Mouse (Mus musculus) hindbrain, embryonic 12.5 days (tissue): ENCODE data around the gene Acaa1b. TPM values are rescaled to one million over a fixed set of nuclear protein-coding genes. Genes with fewer than 3 reads are reported as not detected.

ENCODE experiments used
- ATAC-seq: fragments of 200-750 bp; cut with Nextera tagmentation; 2 replicates; pipeline ENCODE4 v1.8.0; 2017; ENCODE audit warnings: moderate TSS enrichment; ENCODE audit not compliant: low FRiP score
- H3K27ac ChIP-seq: fragments of 300-500 bp; sonication (generic); 2 replicates; pipeline ENCODE4 v1.5.1; 2016; ENCODE audit warnings: mild to moderate bottlenecking
- H3K27me3 ChIP-seq: fragments of 300-500 bp; sonication (generic); 2 replicates; pipeline ENCODE4 v1.6.1; 2016; ENCODE audit warnings: mild to moderate bottlenecking
- H3K36me3 ChIP-seq: fragments of 300-500 bp; sonication (generic); 2 replicates; pipeline ENCODE4 v1.6.1; 2016; ENCODE audit warnings: mild to moderate bottlenecking
- H3K4me1 ChIP-seq: fragments of 300-500 bp; sonication (generic); 2 replicates; pipeline ENCODE4 v1.6.1; 2016
- H3K4me2 ChIP-seq: fragments of 300-500 bp; sonication (generic); replicated peaks from 2 replicates; pipeline ENCODE4 v1.6.1; 2016; ENCODE audit warnings: mild to moderate bottlenecking
- H3K4me3 ChIP-seq: fragments of 300-500 bp; sonication (generic); 2 replicates; pipeline ENCODE4 v1.5.1; 2016; ENCODE audit warnings: mild to moderate bottlenecking
- H3K9ac ChIP-seq: fragments of 300-500 bp; sonication (generic); 2 replicates; pipeline ENCODE4 v1.6.1; 2016; ENCODE audit warnings: mild to moderate bottlenecking, moderate library complexity
- H3K9me3 ChIP-seq: fragments of 300-500 bp; sonication (generic); replicated peaks from 2 replicates; pipeline ENCODE4 v1.6.1; 2016; ENCODE audit warnings: mild to moderate bottlenecking
- WGBS: fragments of 180-500 bp; shearing (Covaris S2); methylation state at CpG from one replicate; pipeline ENCODE4 v1.1.7; 2016; 5-methylcytosine and 5-hydroxymethylcytosine counted together
- polyA plus RNA-seq: library from polyadenylated mRNA; unstranded; fragments of >200 nt; fragmentation: Nextera tagmentation; extraction: Ambion mirVana; gene quantifications from 2 replicates; pipeline ENCODE4 v1.2.1, GENCODE M21; 2016

Gene Acaa1b
- polyA plus RNA-seq, 1 experiment from 2014 or later = 1.2 TPM

DNA sequence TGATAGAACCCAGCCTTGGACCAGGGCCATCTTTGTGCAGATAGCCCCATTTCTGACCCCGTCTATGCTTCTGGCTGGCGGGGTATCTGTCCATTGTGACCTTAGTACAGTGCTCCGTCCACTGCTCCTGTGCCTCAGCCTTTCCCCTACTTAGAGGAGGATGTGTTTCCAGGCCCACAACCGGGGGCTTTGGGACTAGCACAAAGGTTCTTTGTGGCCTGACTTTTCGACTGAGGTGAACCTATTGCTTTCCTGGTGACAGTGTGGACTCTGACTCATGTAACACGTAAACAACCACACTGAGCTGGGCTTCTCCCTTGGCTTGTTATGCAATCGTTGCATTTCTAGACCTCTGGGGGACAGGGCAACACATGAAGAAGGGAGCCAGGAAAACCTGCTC, 7.8 kb upstream of the Acaa1b start:
- H3K27ac ChIP-seq = no peak overlapping the region
- no peak overlapping the region for H3K4me3 ChIP-seq
- no peaks in the 10 kb centered on the region for H3K27me3 ChIP-seq
- H3K9ac ChIP-seq = no peak overlapping the region
- no peaks in the 10 kb centered on the region for H3K4me1 ChIP-seq
- no peak for ATAC-seq
- no peaks in the 10 kb centered on the region for H3K36me3 ChIP-seq
- WGBS = 91% methylated on average over 7 of the region's 7 CpGs
- no peak overlapping the region for H3K4me2 ChIP-seq
- no peaks in the 10 kb centered on the region for H3K9me3 ChIP-seq

DNA sequence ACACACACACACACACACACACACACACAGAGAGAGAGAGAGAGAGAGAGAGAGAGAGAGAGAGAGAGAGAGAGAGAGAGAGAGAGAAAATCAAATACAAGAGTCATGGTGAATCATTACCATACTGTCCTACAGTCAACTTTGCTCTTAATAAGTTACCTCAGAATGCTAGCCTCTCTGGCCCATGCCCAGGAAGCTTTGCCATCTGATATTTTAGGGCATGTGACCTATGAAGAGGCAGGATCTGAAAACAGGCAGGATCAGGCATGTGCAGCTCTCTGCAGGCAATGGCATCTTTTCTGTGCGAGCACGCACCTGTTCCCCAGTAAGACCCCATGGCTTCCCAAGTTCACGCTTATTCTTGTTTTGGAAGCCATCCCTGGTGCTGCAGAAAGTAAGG, 3.8 kb upstream of the Acaa1b start:
- Histone ChIP-seq H3K27me3 (peaks cover 12% of the 10 kb centered on the region), H3K9me3 (no peaks in the 10 kb centered on the region), H3K4me1 (no peaks in the 10 kb centered on the region), H3K27ac (no peak overlapping the region), H3K9ac (no peak overlapping the region), H3K4me2 (no peak overlapping the region), H3K36me3 (no peaks in the 10 kb centered on the region), H3K4me3 (no peak overlapping the region)
- WGBS = 87% methylated on average over 3 of the region's 3 CpGs
- ATAC-seq = no peak

DNA sequence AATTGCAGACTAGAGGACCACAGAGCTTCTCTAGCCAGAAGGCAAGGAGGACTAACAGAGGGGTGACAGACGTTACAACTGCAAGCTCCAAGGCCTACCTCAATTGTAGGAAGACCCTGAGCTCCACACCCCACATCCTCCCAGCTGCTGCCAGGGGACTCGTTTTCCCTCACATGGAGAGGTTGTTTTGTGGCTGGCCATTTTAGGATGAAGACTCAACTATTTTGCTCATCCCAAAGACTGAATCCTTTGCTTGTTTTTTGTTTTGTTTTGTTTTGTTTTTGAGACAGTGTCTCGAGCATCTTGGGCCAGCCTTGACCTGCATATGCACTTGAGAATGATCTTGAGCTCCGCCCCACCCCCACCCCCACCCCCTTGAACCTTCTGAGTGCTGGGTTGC, 2.0 kb upstream of the Acaa1b start, which contains the start of gene Gm47289:
Gene Gm47289 (plus strand): TSS at position 301 of the 400 bp plus-strand sequence.
- WGBS = 62% methylated on average over 4 of the region's 4 CpGs

DNA sequence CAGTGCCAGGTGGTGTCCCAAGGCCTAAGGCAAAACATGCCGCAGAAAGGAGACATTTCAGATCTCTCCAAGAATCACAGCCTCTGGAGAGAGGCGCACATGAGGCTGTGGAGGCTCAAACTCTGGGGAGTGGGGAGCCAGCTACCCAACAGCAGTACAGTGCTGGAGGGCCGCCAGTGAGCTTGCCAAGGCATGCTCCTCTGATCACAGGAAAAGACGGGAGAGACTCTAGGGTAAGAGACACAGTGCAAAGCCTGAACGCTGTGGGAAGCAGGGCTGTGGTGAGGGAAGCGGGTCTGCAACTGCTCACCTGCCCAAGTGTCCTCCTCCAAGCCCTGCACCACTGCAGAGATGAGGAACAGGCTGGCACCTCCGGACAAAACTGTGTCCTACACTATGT, 1.1 kb downstream of the Acaa1b start:
- no peak overlapping the region for H3K4me3 ChIP-seq
- no peaks in the 10 kb centered on the region for H3K4me1 ChIP-seq
- 61% methylated on average over 7 of the region's 7 CpGs for WGBS
- H3K27ac ChIP-seq = no peak overlapping the region
- H3K9me3 ChIP-seq = no peaks in the 10 kb centered on the region
- peak overlapping the region; percentile 70 for H3K4me2 ChIP-seq
- ATAC-seq = no peak; the same call in 1 of the 2 replicates
- no peaks in the 10 kb centered on the region for H3K36me3 ChIP-seq
- H3K27me3 ChIP-seq = peaks cover 19% of the 10 kb centered on the region
- H3K9ac ChIP-seq = no peak overlapping the region

More for the DNA sequence above, 2.0 kb upstream of the Acaa1b start, which contains the start of gene Gm47289:
- H3K9ac ChIP-seq = no peak within 1 kb of the TSS
- no peak within 1 kb of the TSS for H3K27ac ChIP-seq
- peaks cover 19% of the 10 kb centered on the region for H3K27me3 ChIP-seq
- H3K9me3 ChIP-seq = no peaks in the 10 kb centered on the region
- no peak for ATAC-seq
- no peaks in the 10 kb centered on the region for H3K36me3 ChIP-seq
- no peak within 1 kb of the TSS for H3K4me2 ChIP-seq
- H3K4me1 ChIP-seq = no peaks in the 10 kb centered on the region
- H3K4me3 ChIP-seq = no peak within 1 kb of the TSS

DNA sequence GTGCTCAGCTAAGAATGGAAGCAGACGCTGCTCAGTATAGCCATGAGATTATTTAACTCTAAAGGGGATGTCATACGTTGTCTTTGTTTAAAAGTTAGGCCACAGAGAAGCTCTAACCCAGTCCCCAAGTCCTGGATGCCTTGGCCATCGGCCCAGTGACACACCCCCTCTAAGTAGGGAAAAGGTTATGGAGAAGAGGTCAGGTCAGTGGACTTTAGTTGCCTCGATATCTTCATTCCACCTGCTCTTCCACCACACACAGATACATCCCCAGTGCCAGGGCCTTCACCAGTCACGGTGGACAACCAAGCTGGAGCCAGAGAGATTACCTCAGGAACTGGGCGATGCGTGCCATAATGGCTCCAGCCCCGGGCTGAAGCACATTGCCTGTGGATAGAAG, 1.5 kb downstream of the Acaa1b start:
- Histone ChIP-seq H3K9me3 (no peaks in the 10 kb centered on the region), H3K9ac (no peak overlapping the region), H3K27me3 (peaks cover 19% of the 10 kb centered on the region), H3K36me3 (no peaks in the 10 kb centered on the region), H3K4me3 (no peak overlapping the region), H3K4me2 (no peak overlapping the region), H3K27ac (no peak overlapping the region), H3K4me1 (no peaks in the 10 kb centered on the region)
- no peak for ATAC-seq
- WGBS = 85% methylated on average over 8 of the region's 8 CpGs

DNA sequence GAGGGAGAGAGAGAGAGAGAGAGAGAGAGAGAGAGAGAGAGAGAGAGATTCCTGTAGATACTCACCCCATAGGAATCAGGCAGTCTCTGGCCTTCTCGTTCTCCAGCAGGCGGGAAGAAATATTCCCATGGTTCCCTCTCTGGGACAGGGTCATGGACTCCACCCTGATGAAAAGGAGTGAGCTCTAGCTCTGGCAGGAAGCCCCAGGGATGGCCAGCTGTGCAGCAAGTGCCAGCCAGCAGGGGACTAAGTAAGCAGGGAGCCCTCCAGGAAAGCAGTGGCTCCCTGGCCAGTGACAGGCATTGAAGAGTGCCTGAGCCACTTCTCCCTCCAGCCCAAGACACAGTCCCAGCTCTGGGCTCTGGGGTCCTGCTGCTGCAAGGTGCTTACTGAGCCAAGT, 5.1 kb downstream of the Acaa1b start:
- 61% methylated on average over 2 of the region's 2 CpGs for WGBS
- Histone ChIP-seq H3K27ac (no peak overlapping the region), H3K9ac (no peak overlapping the region), H3K4me2 (no peak overlapping the region), H3K4me1 (no peaks in the 10 kb centered on the region), H3K4me3 (no peak overlapping the region), H3K27me3 (peaks cover 12% of the 10 kb centered on the region), H3K9me3 (no peaks in the 10 kb centered on the region), H3K36me3 (no peaks in the 10 kb centered on the region)
- ATAC-seq = no peak

DNA sequence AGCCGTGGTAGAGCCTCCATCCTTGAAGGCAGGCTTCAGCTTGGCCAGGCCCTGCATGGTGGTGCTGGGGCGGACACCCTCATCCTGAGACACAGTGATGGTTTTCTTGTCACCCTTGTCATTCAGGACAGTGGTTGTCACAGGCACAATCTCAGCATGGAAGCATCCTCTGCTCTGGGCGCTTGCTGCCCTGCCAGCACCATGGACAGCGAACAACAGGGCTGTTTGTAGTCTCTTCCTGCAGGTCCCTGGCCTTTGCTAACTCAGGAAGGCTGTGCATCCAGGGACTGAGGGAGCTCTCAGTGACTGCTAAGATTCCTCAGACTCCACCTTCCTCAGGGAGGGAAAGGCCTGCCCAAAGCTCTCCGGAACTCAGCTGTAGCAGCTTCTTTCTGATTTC, 7.3 kb downstream of the Acaa1b start:
- WGBS = 22% methylated on average over 5 of the region's 5 CpGs
- H3K36me3 ChIP-seq = no peaks in the 10 kb centered on the region

GRCm38 (mm10) chr9:119146098-119146770, 10.7 kb downstream of the Acaa1b start:
- no peak overlapping the region for H3K9ac ChIP-seq
- no peaks in the 10 kb centered on the region for H3K36me3 ChIP-seq
- WGBS = 79% methylated on average over 13 of the region's 13 CpGs
- no peaks in the 10 kb centered on the region for H3K27me3 ChIP-seq
- no peak overlapping the region for H3K4me2 ChIP-seq
- H3K9me3 ChIP-seq = no peaks in the 10 kb centered on the region
- no peak overlapping the region for H3K27ac ChIP-seq
- H3K4me1 ChIP-seq = no peaks in the 10 kb centered on the region
- no peak for ATAC-seq
- H3K4me3 ChIP-seq = no peak overlapping the region

More for the DNA sequence above, 7.3 kb downstream of the Acaa1b start:
- H3K4me2 ChIP-seq = no peak overlapping the region
- H3K9me3 ChIP-seq = no peaks in the 10 kb centered on the region
- H3K27me3 ChIP-seq = no peaks in the 10 kb centered on the region
- no peak overlapping the region for H3K4me3 ChIP-seq
- no peaks in the 10 kb centered on the region for H3K4me1 ChIP-seq
- ATAC-seq = no peak
- H3K27ac ChIP-seq = no peak overlapping the region
- no peak overlapping the region for H3K9ac ChIP-seq

- no peak overlapping the region for H3K27ac ChIP-seq
- H3K27me3 ChIP-seq = no peaks in the 10 kb centered on the region
- H3K4me2 ChIP-seq = no peak overlapping the region
- H3K4me1 ChIP-seq = no peaks in the 10 kb centered on the region
- H3K36me3 ChIP-seq = no peaks in the 10 kb centered on the region
- H3K9ac ChIP-seq = no peak overlapping the region
- no peak overlapping the region for H3K4me3 ChIP-seq
- WGBS = 60% methylated on average over 6 of the region's 6 CpGs
- no peak for ATAC-seq
- H3K9me3 ChIP-seq = no peaks in the 10 kb centered on the region
These were observed 11.3 kb downstream of the Acaa1b start for GRCm38 (mm10) chr9:119145638-119146037.

- no peak overlapping the region for H3K4me2 ChIP-seq
- ATAC-seq = no peak
- no peaks in the 10 kb centered on the region for H3K36me3 ChIP-seq
- 48% methylated on average over 10 of the region's 10 CpGs for WGBS
- H3K9me3 ChIP-seq = no peaks in the 10 kb centered on the region
- H3K9ac ChIP-seq = no peak overlapping the region
- no peak overlapping the region for H3K4me3 ChIP-seq
- H3K4me1 ChIP-seq = no peaks in the 10 kb centered on the region
- H3K27me3 ChIP-seq = no peaks in the 10 kb centered on the region
- H3K27ac ChIP-seq = no peak overlapping the region
These were observed 11.8 kb downstream of the Acaa1b start for GRCm38 (mm10) chr9:119145137-119145536.

GRCm38 (mm10) chr9:119144696-119145095, 12.2 kb downstream of the Acaa1b start:
- no peak overlapping the region for H3K4me3 ChIP-seq
- WGBS = 82% methylated on average over 8 of the region's 8 CpGs
- no peak overlapping the region for H3K27ac ChIP-seq
- no peaks in the 10 kb centered on the region for H3K9me3 ChIP-seq
- no peak overlapping the region for H3K9ac ChIP-seq
- no peaks in the 10 kb centered on the region for H3K36me3 ChIP-seq
- no peaks in the 10 kb centered on the region for H3K27me3 ChIP-seq
- H3K4me1 ChIP-seq = no peaks in the 10 kb centered on the region
- ATAC-seq = no peak
- no peak overlapping the region for H3K4me2 ChIP-seq

GRCm38 (mm10) chr9:119143372-119143771, 13.5 kb downstream of the Acaa1b start:
- Histone ChIP-seq H3K4me3 (no peak overlapping the region), H3K9me3 (no peaks in the 10 kb centered on the region), H3K27ac (no peak overlapping the region), H3K36me3 (no peaks in the 10 kb centered on the region), H3K4me2 (no peak overlapping the region), H3K9ac (no peak overlapping the region), H3K4me1 (no peaks in the 10 kb centered on the region), H3K27me3 (no peaks in the 10 kb centered on the region)
- no peak for ATAC-seq
- 80% methylated on average over 9 of the region's 9 CpGs for WGBS

DNA sequence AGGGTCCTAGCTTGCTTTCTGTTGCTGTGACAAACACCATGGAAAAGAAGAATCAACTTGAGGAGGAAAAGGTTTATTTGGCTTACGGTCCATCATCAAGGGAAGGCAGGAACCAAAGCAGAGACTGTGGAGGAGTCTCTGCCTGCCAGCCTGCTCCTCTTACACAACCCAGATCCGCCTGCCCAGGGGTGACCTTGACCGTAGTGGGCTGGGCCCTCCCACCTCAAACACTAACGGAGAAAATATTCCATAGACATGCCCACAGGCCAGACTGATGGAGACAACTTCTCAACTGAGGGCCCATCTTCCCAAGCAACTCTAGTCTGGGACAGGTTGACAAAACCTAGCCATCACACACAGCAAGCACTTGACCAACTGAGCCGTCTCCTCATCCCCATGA, 14.8 kb downstream of the Acaa1b start:
- Histone ChIP-seq H3K4me2 (no peak overlapping the region), H3K27me3 (no peaks in the 10 kb centered on the region), H3K9me3 (no peaks in the 10 kb centered on the region), H3K4me3 (no peak overlapping the region), H3K4me1 (no peaks in the 10 kb centered on the region), H3K9ac (no peak overlapping the region), H3K27ac (no peak overlapping the region), H3K36me3 (no peaks in the 10 kb centered on the region)
- WGBS = 90% methylated on average over 5 of the region's 5 CpGs
- no peak for ATAC-seq
